Mouse (Mus musculus) heart, embryonic 14.5 days (tissue): ENCODE measurements around the gene Cdr2l. TPM values are rescaled to one million over a fixed set of nuclear protein-coding genes. Genes with fewer than 3 reads are reported as not detected.
A peak's percentile ranks its signal among the peaks of the same experiment; 100 is the strongest.

ENCODE experiments used
- ATAC-seq: fragments of 200-750 bp; cut with Nextera tagmentation; 2 replicates; pipeline ENCODE4 v1.8.0; 2017; ENCODE audit warnings: low read depth, moderate TSS enrichment; ENCODE audit not compliant: insufficient number of reproducible peaks, insufficient read depth, low FRiP score
- H3K27ac ChIP-seq, 2 experiments: fragments of 200-500 bp in 1 of 2; fragments of 300-500 bp in 1 of 2; sonication (generic) in 1 of 2; replicated peaks in 1 of 2; 2 replicates each; pipeline ENCODE4 v1.5.1; 2012 to 2014; ENCODE audit warnings: low read depth in 2 of 2, low read length in 2 of 2, control low read depth in 1 of 2, mild to moderate bottlenecking in 1 of 2, mixed read lengths in 1 of 2; ENCODE audit not compliant: control insufficient read depth in 1 of 2, insufficient read depth in 1 of 2
- H3K27me3 ChIP-seq: fragments of 300-500 bp; sonication (generic); 2 replicates; pipeline ENCODE4 v1.6.1; 2014; ENCODE audit warnings: mild to moderate bottlenecking, low read length, control low read depth; ENCODE audit not compliant: control insufficient read depth, insufficient read depth
- H3K36me3 ChIP-seq: fragments of 300-500 bp; sonication (generic); 2 replicates; pipeline ENCODE4 v1.6.1; 2014; ENCODE audit warnings: mild to moderate bottlenecking, control low read depth, low read length, mixed read lengths; ENCODE audit not compliant: control insufficient read depth, insufficient read depth
- H3K4me1 ChIP-seq, 2 experiments: fragments of 200-500 bp in 1 of 2; fragments of 300-500 bp in 1 of 2; sonication (generic) in 1 of 2; 2 replicates each; pipeline ENCODE4 v1.6.1; 2012 to 2014; ENCODE audit warnings: low read length in 2 of 2, control low read depth in 1 of 2, mixed read lengths in 1 of 2; ENCODE audit not compliant: control insufficient read depth in 2 of 2, insufficient read depth in 2 of 2
- H3K4me2 ChIP-seq: fragments of 300-500 bp; sonication (generic); 2 replicates; pipeline ENCODE4 v1.6.1; 2014; ENCODE audit warnings: mild to moderate bottlenecking, low read length
- H3K4me3 ChIP-seq, 2 experiments: fragments of 200-500 bp in 1 of 2; fragments of 300-500 bp in 1 of 2; sonication (generic) in 1 of 2; 2 replicates each; pipeline ENCODE4 v1.5.1; 2012 to 2014; ENCODE audit warnings: low read length in 2 of 2, mild to moderate bottlenecking in 2 of 2, control low read depth in 1 of 2, low read depth in 1 of 2, moderate library complexity in 1 of 2; ENCODE audit not compliant: control insufficient read depth in 1 of 2, insufficient read depth in 1 of 2
- H3K9ac ChIP-seq: fragments of 300-500 bp; sonication (generic); 2 replicates; pipeline ENCODE4 v1.6.1; 2014; ENCODE audit warnings: mild to moderate bottlenecking, low read length
- H3K9me3 ChIP-seq: fragments of 300-500 bp; sonication (generic); 2 replicates; pipeline ENCODE4 v1.6.1; 2016; ENCODE audit warnings: low read length, control low read depth; ENCODE audit not compliant: control insufficient read depth
- WGBS: fragments of 180-500 bp; shearing (Covaris S2); extraction: QIAGEN DNeasy Blood & Tissue Kit; methylation state at CpG from one replicate; pipeline ENCODE4 v1.1.7; 2014; 5-methylcytosine and 5-hydroxymethylcytosine counted together
- polyA plus RNA-seq: library from polyadenylated mRNA; unstranded; fragments of >200 nt; fragmentation: Nextera tagmentation; extraction: Ambion mirVana; gene quantifications from 2 replicates; pipeline ENCODE4 v1.2.1, GENCODE M21; 2014

Gene Cdr2l
- polyA plus RNA-seq, 1 experiment from 2014 or later, result 10.5 TPM

DNA sequence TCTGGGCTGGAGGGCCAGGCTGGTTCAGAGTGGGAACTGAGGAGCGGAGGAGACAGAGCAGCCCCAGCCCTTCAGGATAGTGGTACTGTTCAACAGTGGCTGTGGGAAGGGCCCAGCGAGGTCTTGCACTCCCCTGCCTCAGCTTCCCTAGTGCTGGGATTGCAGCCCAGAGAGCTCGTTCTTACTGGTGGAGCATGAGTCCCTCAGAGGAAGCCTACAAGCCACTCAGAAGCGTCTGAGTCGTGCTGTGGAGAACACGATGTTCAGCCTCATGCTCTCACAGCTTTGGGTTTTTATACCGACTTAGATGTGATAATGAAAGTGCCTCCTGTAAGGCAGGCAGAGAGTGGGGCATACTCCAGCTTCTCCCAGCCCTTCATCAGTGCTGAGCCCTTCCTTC lies 43.0 kb downstream of the Cdr2l start:
- ATAC-seq, result no peak
- Histone ChIP-seq H3K9ac (no peak overlapping the region), H3K4me2 (no peak overlapping the region), H3K4me3 (no peak overlapping the region), H3K27me3 (no peaks in the 10 kb centered on the region), H3K36me3 (peaks cover 70% of the 10 kb centered on the region), H3K9me3 (no peaks in the 10 kb centered on the region), H3K27ac (no peak overlapping the region), H3K4me1 (peaks cover 7 to 21% of the 10 kb centered on the region in 2 experiments)
- 83% methylated on average over 7 of the region's 7 CpGs for WGBS

DNA sequence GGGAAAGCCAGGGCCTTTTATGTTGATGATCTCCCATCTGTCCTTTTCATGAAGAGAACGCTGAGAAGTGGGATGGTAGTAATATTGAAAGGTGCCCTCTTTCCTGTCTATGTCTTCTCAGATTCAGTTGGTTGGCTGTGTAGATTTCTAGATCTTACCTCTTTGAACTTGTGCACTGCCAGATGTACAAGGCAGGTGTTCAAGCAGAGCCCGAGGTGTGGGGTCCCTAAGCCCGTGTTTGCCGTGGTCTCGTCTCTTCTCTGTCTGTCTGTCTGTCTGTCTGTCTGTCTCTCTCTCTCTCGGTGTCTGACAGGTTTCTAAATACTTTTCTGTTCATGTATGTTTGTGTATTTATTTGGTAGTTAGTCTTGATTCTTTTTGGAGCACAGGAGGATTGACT lies 44.0 kb downstream of the Cdr2l start:
- peaks cover 81% of the 10 kb centered on the region for H3K36me3 ChIP-seq
- WGBS, result 89% methylated on average over 6 of the region's 6 CpGs
- ATAC-seq, result no peak

DNA sequence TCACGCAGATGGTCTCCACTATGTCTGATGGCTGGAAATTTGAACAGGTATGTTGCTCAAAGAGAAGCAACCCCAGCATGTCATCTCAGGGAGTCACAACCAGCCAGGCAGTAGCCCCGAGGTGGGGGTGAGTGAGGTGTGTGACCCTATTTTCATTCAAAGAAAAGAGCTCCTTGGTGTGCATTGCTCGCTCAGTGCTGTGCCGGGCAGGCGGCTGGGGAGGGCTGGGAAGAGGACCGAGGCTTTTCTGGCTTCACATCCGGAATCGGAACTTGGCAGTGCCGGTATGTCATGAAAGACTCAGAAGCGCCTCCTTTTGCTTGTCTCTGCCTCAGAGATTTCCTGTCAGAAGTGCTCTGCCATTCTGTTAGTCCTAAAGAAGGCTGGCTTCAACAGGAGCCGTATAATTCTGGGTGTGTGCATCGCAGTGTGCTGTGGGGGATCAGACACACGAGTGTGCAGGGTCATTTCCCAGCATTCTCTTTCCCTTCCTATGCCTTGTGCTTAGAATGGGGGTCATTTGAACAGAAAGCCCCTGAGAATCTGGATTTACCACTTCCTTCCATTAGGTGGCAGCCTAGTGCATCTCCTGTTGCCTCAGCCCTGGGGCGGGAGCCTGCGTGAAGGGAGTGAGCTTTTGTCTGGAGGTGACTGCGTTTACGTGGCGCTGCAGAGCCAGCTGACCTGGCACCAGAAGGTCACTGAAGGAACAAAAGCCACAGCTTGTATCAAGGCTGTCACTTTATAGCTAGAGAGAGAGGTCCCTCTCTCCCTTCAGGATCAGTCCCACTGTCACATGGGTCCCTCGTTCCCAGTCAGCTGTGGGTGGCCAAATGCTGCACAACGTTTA lies 46.0 kb downstream of the Cdr2l start:
- no peak overlapping the region for H3K4me3 ChIP-seq
- H3K4me1 ChIP-seq, result peaks cover 5 to 7% of the 10 kb centered on the region in 2 experiments
- H3K4me2 ChIP-seq, result peak overlapping the region; percentile 13
- H3K27ac ChIP-seq, result peak overlapping the region; percentile 50 to 69
- peak; percentile 65 for ATAC-seq
- no peaks in the 10 kb centered on the region for H3K9me3 ChIP-seq
- peaks cover 93% of the 10 kb centered on the region for H3K36me3 ChIP-seq
- H3K9ac ChIP-seq, result peak overlapping the region; percentile 38; the same call in 1 of the 2 replicates
- 31% methylated on average over 20 of the region's 20 CpGs for WGBS
- H3K27me3 ChIP-seq, result no peaks in the 10 kb centered on the region

More for the DNA sequence above, 44.0 kb downstream of the Cdr2l start:
- H3K4me2 ChIP-seq, result no peak overlapping the region
- no peak overlapping the region for H3K27ac ChIP-seq
- H3K4me1 ChIP-seq, result peaks cover 7 to 21% of the 10 kb centered on the region in 2 experiments
- H3K9me3 ChIP-seq, result no peaks in the 10 kb centered on the region
- H3K4me3 ChIP-seq, result no peak overlapping the region
- no peak overlapping the region for H3K9ac ChIP-seq
- no peaks in the 10 kb centered on the region for H3K27me3 ChIP-seq

DNA sequence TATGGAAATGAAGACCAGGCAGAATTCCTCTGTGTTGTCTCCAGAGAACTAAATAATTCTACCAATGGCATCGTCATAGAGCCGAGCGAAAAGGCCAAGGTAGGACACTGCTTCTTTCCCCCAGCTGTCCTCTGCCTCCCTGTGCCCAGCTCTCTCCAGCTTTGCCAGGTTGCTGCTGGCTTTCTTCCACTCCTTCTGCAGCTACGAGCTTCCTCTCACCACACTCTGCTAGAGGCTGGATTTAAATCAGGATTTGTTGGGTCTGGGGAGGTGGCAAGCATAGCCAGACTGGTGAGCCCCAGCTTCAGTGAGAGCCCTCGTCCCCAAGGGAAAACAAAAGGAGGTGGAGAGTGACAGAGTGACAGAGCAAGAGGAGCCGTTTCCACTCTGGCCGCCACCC lies 47.6 kb downstream of the Cdr2l start:
- 81% methylated on average over 7 of the region's 7 CpGs for WGBS
- ATAC-seq, result no peak
- no peaks in the 10 kb centered on the region for H3K27me3 ChIP-seq
- H3K4me2 ChIP-seq, result no peak overlapping the region
- H3K36me3 ChIP-seq, result peaks cover 83% of the 10 kb centered on the region
- H3K4me1 ChIP-seq, result peaks cover 5 to 7% of the 10 kb centered on the region in 2 experiments
- no peak overlapping the region for H3K27ac ChIP-seq
- no peaks in the 10 kb centered on the region for H3K9me3 ChIP-seq
- H3K4me3 ChIP-seq, result no peak overlapping the region
- no peak overlapping the region for H3K9ac ChIP-seq

GRCm38 (mm10) chr11:115430561-115430960 lies 48.8 kb downstream of the Cdr2l start:
- Histone ChIP-seq H3K4me1 (peaks cover 8 to 11% of the 10 kb centered on the region in 2 experiments), H3K4me2 (no peak overlapping the region), H3K9ac (no peak overlapping the region), H3K27ac (no peak overlapping the region), H3K36me3 (peaks cover 71% of the 10 kb centered on the region), H3K27me3 (no peaks in the 10 kb centered on the region), H3K4me3 (no peak overlapping the region), H3K9me3 (no peaks in the 10 kb centered on the region)
- ATAC-seq, result no peak
- 95% methylated on average over 6 of the region's 6 CpGs for WGBS

DNA sequence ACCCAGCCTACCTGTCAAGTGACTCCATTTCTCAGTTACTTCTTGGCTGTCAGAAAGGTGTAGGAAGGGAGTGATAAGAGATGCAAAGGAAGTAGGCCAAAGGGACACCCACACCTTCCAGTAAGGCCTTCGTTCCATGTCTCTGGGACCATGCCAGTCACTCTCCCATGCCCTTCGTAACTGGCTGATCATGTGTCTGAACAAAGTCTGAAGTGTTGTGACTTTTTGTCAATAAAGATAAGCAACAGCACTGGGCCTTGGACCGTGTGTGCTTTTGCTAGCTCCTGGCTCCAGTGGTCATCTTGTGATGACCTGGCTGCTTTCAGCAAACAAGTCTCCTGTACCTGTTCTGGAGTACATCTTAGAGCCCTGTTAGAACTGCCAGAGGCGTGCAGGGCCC lies 51.1 kb downstream of the Cdr2l start:
- Histone ChIP-seq H3K9ac (no peak overlapping the region), H3K9me3 (no peaks in the 10 kb centered on the region), H3K4me3 (no peak overlapping the region), H3K4me1 (peaks cover 8 to 16% of the 10 kb centered on the region in 2 experiments; a peak in 3 of 4 replicates), H3K27ac (no peak overlapping the region), H3K36me3 (peaks cover 48% of the 10 kb centered on the region), H3K4me2 (no peak overlapping the region), H3K27me3 (no peaks in the 10 kb centered on the region)
- 59% methylated on average over 4 of the region's 4 CpGs for WGBS
- ATAC-seq, result no peak

GRCm38 (mm10) chr11:115433342-115433741 lies 51.6 kb downstream of the Cdr2l start:
- H3K36me3 ChIP-seq, result peaks cover 45% of the 10 kb centered on the region
- no peaks in the 10 kb centered on the region for H3K27me3 ChIP-seq
- no peak overlapping the region for H3K27ac ChIP-seq
- peaks cover 6 to 12% of the 10 kb centered on the region in 2 experiments; a peak in 3 of 4 replicates for H3K4me1 ChIP-seq
- WGBS, result 78% methylated on average over 6 of the region's 6 CpGs
- H3K9ac ChIP-seq, result no peak overlapping the region
- H3K4me2 ChIP-seq, result no peak overlapping the region
- H3K9me3 ChIP-seq, result no peaks in the 10 kb centered on the region
- no peak for ATAC-seq
- no peak overlapping the region for H3K4me3 ChIP-seq
